Mouse (Mus musculus): ENCODE data around the gene Col13a1. TPM values are rescaled to one million over a fixed set of nuclear protein-coding genes. Genes with fewer than 3 reads are reported as not detected.

The Col13a1 gene
- polyA plus RNA-seq, 1 experiment from 2014 or later = 25.7 TPM

DNA sequence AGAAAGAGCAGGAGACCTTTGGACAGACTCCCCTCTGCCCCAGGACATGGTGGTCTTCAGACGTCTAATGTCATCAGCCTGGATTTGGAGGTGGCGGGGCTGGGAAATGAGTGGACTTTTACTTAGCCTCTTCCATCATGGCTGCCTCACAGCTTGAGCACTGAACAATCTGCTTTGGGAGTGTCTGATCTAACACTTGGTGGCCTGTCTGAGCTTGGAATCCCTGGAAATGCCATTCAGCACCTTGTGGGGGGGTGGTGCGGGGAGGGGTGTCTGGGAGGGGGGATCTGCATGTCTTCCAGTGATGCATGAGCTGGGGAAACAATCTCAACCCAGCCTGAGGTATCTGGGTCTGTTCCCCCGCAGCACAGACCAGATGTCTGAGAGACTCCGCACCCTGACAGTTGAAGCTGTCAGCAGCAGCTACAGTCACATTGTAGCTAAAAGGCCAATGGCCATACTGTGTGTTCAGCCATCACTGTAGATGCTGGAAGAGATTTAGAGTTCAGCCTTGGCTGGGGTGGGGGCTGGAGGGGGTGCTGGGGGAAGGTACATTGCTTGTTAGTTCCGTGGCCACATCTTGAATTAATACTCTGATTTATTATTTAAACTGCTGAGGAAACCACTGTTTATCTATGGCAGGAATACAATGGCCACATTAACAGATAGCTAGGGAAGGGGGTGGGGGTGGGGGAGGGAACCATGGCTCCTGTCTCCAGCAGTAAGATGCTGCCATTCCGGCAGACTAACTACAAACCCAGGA is 155.8 kb downstream of the Col13a1 start:
- H3K27ac ChIP-seq (ENCODE audit: low read length) = no peak overlapping the region
- no peak overlapping the region for H3K4me3 ChIP-seq (ENCODE audit: low read length)
- H3K9ac ChIP-seq (ENCODE audit: low read length) = no peak overlapping the region
- H3K4me1 ChIP-seq (replicated peaks; ENCODE audit: control insufficient read depth, insufficient read depth, low read length) = peaks cover 8% of the 10 kb centered on the region
- no peaks in the 10 kb centered on the region for H3K36me3 ChIP-seq (ENCODE audit: control insufficient read depth, insufficient read depth, low read length)
- WGBS = 37% methylated on average over 7 of the region's 7 CpGs
- no peaks in the 10 kb centered on the region for H3K27me3 ChIP-seq (ENCODE audit: control insufficient read depth, insufficient read depth, low read depth, low read length)
- peak; percentile 17; the same call in 1 of the 2 replicates for ATAC-seq (ENCODE audit: low read depth)
- no peak overlapping the region for H3K4me2 ChIP-seq (ENCODE audit: low read depth, low read length)
- H3K9me3 ChIP-seq (ENCODE audit: control insufficient read depth, low read length) = no peaks in the 10 kb centered on the region

DNA sequence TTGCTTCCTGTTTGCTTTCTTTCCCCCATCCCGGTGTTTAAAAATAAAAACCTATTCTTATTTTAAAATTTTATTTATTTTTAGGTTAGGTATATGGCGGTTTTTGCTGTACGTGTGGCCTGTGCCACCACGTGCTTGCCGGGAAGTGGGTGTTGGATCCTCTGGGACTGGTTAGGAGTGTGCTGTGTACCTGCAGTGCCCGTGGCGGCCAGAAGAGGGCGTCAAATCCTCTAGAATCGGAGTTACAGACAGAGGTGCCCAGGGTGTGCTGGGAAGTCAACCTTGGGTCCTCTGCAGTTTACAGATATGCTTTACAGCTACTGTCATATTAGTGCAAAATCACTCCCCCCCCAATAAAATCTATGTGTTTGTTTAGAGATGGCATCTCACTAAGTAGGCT is 158.9 kb downstream of the Col13a1 start:
- no peak overlapping the region for H3K27ac ChIP-seq (ENCODE audit: low read length)
- no peak for ATAC-seq (ENCODE audit: low read depth)
- no peaks in the 10 kb centered on the region for H3K9me3 ChIP-seq (ENCODE audit: control insufficient read depth, low read length)
- H3K9ac ChIP-seq (ENCODE audit: low read length) = no peak overlapping the region
- 58% methylated on average over 9 of the region's 9 CpGs for WGBS
- no peak overlapping the region for H3K4me2 ChIP-seq (ENCODE audit: low read depth, low read length)
- no peak overlapping the region for H3K4me3 ChIP-seq (ENCODE audit: low read length)
- no peaks in the 10 kb centered on the region for H3K36me3 ChIP-seq (ENCODE audit: control insufficient read depth, insufficient read depth, low read length)
- no peaks in the 10 kb centered on the region for H3K4me1 ChIP-seq (replicated peaks; ENCODE audit: control insufficient read depth, insufficient read depth, low read length)
- H3K27me3 ChIP-seq (ENCODE audit: control insufficient read depth, insufficient read depth, low read depth, low read length) = no peaks in the 10 kb centered on the region

DNA sequence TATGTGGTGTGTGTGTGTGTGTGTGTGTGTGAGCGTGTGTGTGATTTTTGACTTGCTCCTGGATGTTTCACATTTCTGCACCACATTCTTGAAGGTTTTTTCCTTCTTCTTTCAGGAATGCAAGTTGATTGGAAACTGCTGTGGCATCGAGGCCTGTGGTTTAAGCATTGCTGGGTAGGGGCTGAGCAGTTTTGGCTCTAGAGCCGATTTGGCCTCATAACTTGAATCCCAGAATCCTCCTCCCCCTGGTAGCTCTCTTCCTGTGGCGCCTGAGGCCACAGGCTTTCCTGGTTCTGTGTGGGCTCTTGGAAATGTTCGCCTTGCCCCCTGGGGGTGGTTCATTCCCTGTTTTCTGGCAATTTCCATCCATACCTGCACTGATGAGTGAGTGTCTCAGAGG is 166.9 kb downstream of the Col13a1 start:
- H3K9me3 ChIP-seq (ENCODE audit: control insufficient read depth, low read length) = no peaks in the 10 kb centered on the region
- H3K4me1 ChIP-seq (replicated peaks; ENCODE audit: control insufficient read depth, insufficient read depth, low read length) = no peaks in the 10 kb centered on the region
- no peaks in the 10 kb centered on the region for H3K36me3 ChIP-seq (ENCODE audit: control insufficient read depth, insufficient read depth, low read length)
- no peak overlapping the region for H3K9ac ChIP-seq (ENCODE audit: low read length)
- no peaks in the 10 kb centered on the region for H3K27me3 ChIP-seq (ENCODE audit: control insufficient read depth, insufficient read depth, low read depth, low read length)
- H3K4me3 ChIP-seq (ENCODE audit: low read length) = no peak overlapping the region
- no peak for ATAC-seq (ENCODE audit: low read depth)
- H3K27ac ChIP-seq (ENCODE audit: low read length) = no peak overlapping the region
- 60% methylated on average over 5 of the region's 5 CpGs for WGBS
- no peak overlapping the region for H3K4me2 ChIP-seq (ENCODE audit: low read depth, low read length)

DNA sequence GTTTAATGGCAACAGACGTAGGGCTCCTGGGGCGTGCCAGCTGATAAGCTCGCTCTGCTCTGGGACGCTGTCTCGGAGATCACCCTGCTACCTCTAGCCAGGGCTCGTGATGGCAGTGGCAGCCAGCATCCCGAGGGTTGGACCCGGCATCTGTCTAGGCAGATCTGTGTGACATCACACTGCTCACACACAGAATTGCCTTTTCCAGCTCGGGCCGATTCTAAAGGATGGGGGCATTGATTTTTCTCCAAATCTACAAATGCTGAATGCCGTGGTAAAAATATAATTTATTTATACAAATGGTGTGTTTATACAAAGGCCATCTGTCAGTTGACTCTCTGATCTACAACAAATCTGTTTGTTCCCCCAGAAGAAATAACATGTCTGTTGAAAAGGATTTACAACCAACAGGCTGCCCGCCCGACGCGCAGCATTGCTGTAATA is 180.8 kb downstream of the Col13a1 start:
- peaks cover 4% of the 10 kb centered on the region; the same call in 1 of the 2 replicates for H3K4me1 ChIP-seq (replicated peaks; ENCODE audit: control insufficient read depth, insufficient read depth, low read length)
- ATAC-seq (ENCODE audit: low read depth) = peak; percentile 66
- H3K4me2 ChIP-seq (ENCODE audit: low read depth, low read length) = peak overlapping the region; percentile 14; the same call in 1 of the 2 replicates
- H3K27me3 ChIP-seq (ENCODE audit: control insufficient read depth, insufficient read depth, low read depth, low read length) = no peaks in the 10 kb centered on the region
- H3K36me3 ChIP-seq (ENCODE audit: control insufficient read depth, insufficient read depth, low read length) = no peaks in the 10 kb centered on the region
- 43% methylated on average over 15 of the region's 15 CpGs for WGBS
- no peak overlapping the region for H3K27ac ChIP-seq (ENCODE audit: low read length)
- no peak overlapping the region for H3K9ac ChIP-seq (ENCODE audit: low read length)
- H3K9me3 ChIP-seq (ENCODE audit: control insufficient read depth, low read length) = 0 out of 2 replicates have a peak, but pooled peaks cover 2% of the 10 kb centered on the region
- H3K4me3 ChIP-seq (ENCODE audit: low read length) = no peak overlapping the region

DNA sequence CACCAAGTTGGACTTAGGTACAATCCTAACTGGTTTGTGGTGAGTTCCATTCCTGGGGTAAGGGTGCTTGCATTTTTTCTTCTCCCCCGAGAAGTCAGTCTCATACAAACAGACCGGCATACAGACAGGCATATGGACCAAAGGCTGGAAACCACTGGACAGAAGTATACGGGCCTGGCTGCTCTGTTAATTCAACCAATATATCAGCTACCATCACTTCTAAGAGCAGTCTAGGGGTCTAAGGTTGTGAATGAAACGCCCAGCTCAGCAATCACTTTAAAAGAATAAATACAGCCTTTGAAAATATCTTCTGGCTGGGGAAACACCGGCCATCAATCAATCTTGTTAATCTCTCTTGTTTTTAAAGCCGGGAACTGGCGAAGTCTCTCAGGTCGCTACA is 183.4 kb downstream of the Col13a1 start:
- ATAC-seq (ENCODE audit: low read depth) = no peak
- H3K4me3 ChIP-seq (ENCODE audit: low read length) = no peak overlapping the region
- H3K4me2 ChIP-seq (ENCODE audit: low read depth, low read length) = peak overlapping the region; percentile 24; the same call in 1 of the 2 replicates
- H3K9me3 ChIP-seq (ENCODE audit: control insufficient read depth, low read length) = no peaks in the 10 kb centered on the region
- H3K36me3 ChIP-seq (ENCODE audit: control insufficient read depth, insufficient read depth, low read length) = no peaks in the 10 kb centered on the region
- no peak overlapping the region for H3K9ac ChIP-seq (ENCODE audit: low read length)
- H3K27ac ChIP-seq (ENCODE audit: low read length) = no peak overlapping the region
- peaks cover 4% of the 10 kb centered on the region; the same call in 1 of the 2 replicates for H3K4me1 ChIP-seq (replicated peaks; ENCODE audit: control insufficient read depth, insufficient read depth, low read length)
- H3K27me3 ChIP-seq (ENCODE audit: control insufficient read depth, insufficient read depth, low read depth, low read length) = no peaks in the 10 kb centered on the region
- 25% methylated on average over 8 of the region's 8 CpGs for WGBS

DNA sequence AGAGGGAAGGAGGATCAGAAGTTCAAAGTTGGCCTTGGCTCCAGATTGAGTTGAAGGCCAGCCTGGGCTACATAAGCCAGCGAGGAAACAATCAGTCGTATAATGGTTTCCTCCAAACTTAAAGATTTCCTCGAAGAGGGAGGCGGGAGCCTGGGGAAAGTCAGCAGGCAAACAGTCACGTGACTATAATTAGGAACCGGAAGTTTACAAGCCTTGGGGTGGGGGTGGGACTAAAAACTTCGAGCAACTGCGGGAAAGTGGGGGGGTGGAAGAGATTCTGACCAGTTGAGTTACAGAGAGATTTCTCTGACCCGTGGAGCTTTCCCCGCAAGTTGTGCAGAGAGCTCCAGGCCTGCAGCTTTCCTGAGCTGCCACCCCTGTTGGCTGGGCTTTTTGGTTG is 183.9 kb downstream of the Col13a1 start:
- H3K4me2 ChIP-seq (ENCODE audit: low read depth, low read length) = peak overlapping the region; percentile 24; the same call in 1 of the 2 replicates

DNA sequence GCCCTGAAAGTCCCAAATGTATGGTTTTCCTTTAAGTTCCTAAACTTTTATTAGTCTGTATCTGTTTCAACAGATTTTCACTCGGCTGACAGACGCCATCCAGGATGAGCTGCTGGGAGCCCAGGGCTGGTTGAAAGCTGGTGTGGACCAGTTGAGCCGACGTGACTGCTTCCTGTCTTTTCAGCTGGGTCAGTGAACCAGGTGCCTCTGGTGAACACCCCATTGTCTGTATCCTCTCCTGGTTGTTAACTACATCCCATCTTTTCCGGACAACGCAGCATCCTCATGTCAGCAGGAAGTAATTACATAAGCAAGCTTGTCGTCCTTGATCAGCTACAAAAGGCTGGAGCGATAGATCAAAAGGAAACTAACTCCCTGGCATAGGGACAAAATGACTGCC is 185.9 kb downstream of the Col13a1 start:
- 53% methylated on average over 8 of the region's 8 CpGs for WGBS
- Histone ChIP-seq H3K4me2 (ENCODE audit: low read depth, low read length) (no peak overlapping the region), H3K9me3 (ENCODE audit: control insufficient read depth, low read length) (no peaks in the 10 kb centered on the region), H3K27me3 (ENCODE audit: control insufficient read depth, insufficient read depth, low read depth, low read length) (no peaks in the 10 kb centered on the region), H3K36me3 (ENCODE audit: control insufficient read depth, insufficient read depth, low read length) (no peaks in the 10 kb centered on the region), H3K4me3 (ENCODE audit: low read length) (no peak overlapping the region), H3K9ac (ENCODE audit: low read length) (no peak overlapping the region), H3K27ac (ENCODE audit: low read length) (no peak overlapping the region), H3K4me1 (replicated peaks; ENCODE audit: control insufficient read depth, insufficient read depth, low read length) (peaks cover 4% of the 10 kb centered on the region; the same call in 1 of the 2 replicates)
- no peak for ATAC-seq (ENCODE audit: low read depth)

More for the DNA sequence above, 183.9 kb downstream of the Col13a1 start:
- Histone ChIP-seq H3K4me1 (replicated peaks; ENCODE audit: control insufficient read depth, insufficient read depth, low read length) (peaks cover 4% of the 10 kb centered on the region; the same call in 1 of the 2 replicates), H3K9me3 (ENCODE audit: control insufficient read depth, low read length) (no peaks in the 10 kb centered on the region), H3K9ac (ENCODE audit: low read length) (no peak overlapping the region), H3K27me3 (ENCODE audit: control insufficient read depth, insufficient read depth, low read depth, low read length) (no peaks in the 10 kb centered on the region), H3K36me3 (ENCODE audit: control insufficient read depth, insufficient read depth, low read length) (no peaks in the 10 kb centered on the region), H3K4me3 (ENCODE audit: low read length) (no peak overlapping the region), H3K27ac (ENCODE audit: low read length) (no peak overlapping the region)
- WGBS = 41% methylated on average over 10 of the region's 10 CpGs
- ATAC-seq (ENCODE audit: low read depth) = no peak

DNA sequence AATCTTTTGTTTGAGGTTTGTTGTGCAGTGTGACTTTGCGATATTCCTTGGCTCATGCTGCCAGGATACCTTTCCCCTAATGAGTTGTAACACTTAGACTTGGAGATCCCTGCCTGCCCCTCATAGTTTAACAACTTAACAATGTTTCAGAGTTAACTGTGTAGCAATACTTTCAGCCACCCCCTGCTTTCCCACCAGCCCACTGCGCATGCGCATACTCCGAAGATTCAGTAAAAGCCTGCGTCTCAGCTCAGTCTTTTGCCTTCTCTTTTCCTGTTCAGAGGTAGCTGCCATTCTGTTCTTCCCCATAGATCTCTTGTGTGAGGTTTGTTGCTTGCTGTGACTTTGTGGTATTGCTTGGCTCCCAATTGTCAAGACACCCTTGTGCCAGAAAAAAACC is 190.4 kb downstream of the Col13a1 start:
- no peak overlapping the region for H3K4me3 ChIP-seq (ENCODE audit: low read length)
- H3K27me3 ChIP-seq (ENCODE audit: control insufficient read depth, insufficient read depth, low read depth, low read length) = no peaks in the 10 kb centered on the region
- H3K4me1 ChIP-seq (replicated peaks; ENCODE audit: control insufficient read depth, insufficient read depth, low read length) = peaks cover 4% of the 10 kb centered on the region; the same call in 1 of the 2 replicates
- no peak overlapping the region for H3K9ac ChIP-seq (ENCODE audit: low read length)
- 97% methylated on average over 5 of the region's 5 CpGs for WGBS
- no peak for ATAC-seq (ENCODE audit: low read depth)
- H3K9me3 ChIP-seq (ENCODE audit: control insufficient read depth, low read length) = no peaks in the 10 kb centered on the region
- H3K4me2 ChIP-seq (ENCODE audit: low read depth, low read length) = no peak overlapping the region
- H3K27ac ChIP-seq (ENCODE audit: low read length) = no peak overlapping the region
- H3K36me3 ChIP-seq (ENCODE audit: control insufficient read depth, insufficient read depth, low read length) = no peaks in the 10 kb centered on the region

Measured in lung, embryonic 16.5 days (tissue).